Mouse (Mus musculus) hindbrain, embryonic 14.5 days (tissue): ENCODE measurements at regions not wholly inside any gene's neighbourhood (a gene's known extent, or its start where the extent isn't known, plus 50 kb on each side); places are given as distances from the start of the nearest gene placed in this dataset.

Source experiments
- ATAC-seq: fragments of 200-750 bp; cut with Nextera tagmentation; 2 replicates; pipeline ENCODE4 v1.8.0; 2017; ENCODE audit warnings: moderate number of reproducible peaks, mild to moderate bottlenecking, moderate TSS enrichment, moderate library complexity; ENCODE audit not compliant: low FRiP score
- DNase-seq: peaks from one replicate; pipeline ENCODE4 v3.0.0-alpha.2; 2015; ENCODE audit warnings: low spot score
- H3K27ac ChIP-seq: fragments of 300-500 bp; sonication (generic); 2 replicates; pipeline ENCODE4 v1.5.1; 2014; ENCODE audit warnings: mild to moderate bottlenecking, moderate library complexity
- H3K27me3 ChIP-seq: fragments of 300-500 bp; sonication (generic); 2 replicates; pipeline ENCODE4 v1.6.1; 2014; ENCODE audit warnings: mild to moderate bottlenecking, low read length, mixed read lengths; ENCODE audit not compliant: control insufficient read depth, insufficient read depth
- H3K36me3 ChIP-seq: fragments of 300-500 bp; sonication (generic); replicated peaks from 2 replicates; pipeline ENCODE4 v1.6.1; 2014; ENCODE audit not compliant: control insufficient read depth, insufficient read depth
- H3K4me1 ChIP-seq: fragments of 300-500 bp; sonication (generic); replicated peaks from 2 replicates; pipeline ENCODE4 v1.6.1; 2014; ENCODE audit warnings: antibody characterized with exemption, low read length, mixed read lengths; ENCODE audit not compliant: control insufficient read depth, insufficient read depth
- H3K4me2 ChIP-seq: fragments of 300-500 bp; sonication (generic); replicated peaks from 2 replicates; pipeline ENCODE4 v1.6.1; 2014; ENCODE audit warnings: mild to moderate bottlenecking, moderate library complexity
- H3K4me3 ChIP-seq: fragments of 300-500 bp; sonication (generic); replicated peaks from 2 replicates; pipeline ENCODE4 v1.5.1; 2014; ENCODE audit warnings: mild to moderate bottlenecking, low read length
- H3K9ac ChIP-seq: fragments of 300-500 bp; sonication (generic); 2 replicates; pipeline ENCODE4 v1.6.1; 2014
- H3K9me3 ChIP-seq: fragments of 300-500 bp; sonication (generic); 2 replicates; pipeline ENCODE4 v1.6.1; 2016; ENCODE audit warnings: low read length; ENCODE audit not compliant: control insufficient read depth
- WGBS: fragments of 180-500 bp; shearing (Covaris S2); extraction: QIAGEN DNeasy Blood & Tissue Kit; methylation state at CpG from one replicate; pipeline ENCODE4 v1.1.7; 2014; 5-methylcytosine and 5-hydroxymethylcytosine counted together

GRCm38 (mm10) chr8:118005186-118005585 is 203.4 kb upstream of the Mphosph6 start:
- H3K9me3 ChIP-seq, result no peaks in the 10 kb centered on the region
- H3K4me2 ChIP-seq, result no peak overlapping the region
- no peak for ATAC-seq
- no peaks in the 10 kb centered on the region for H3K27me3 ChIP-seq
- DNase-seq, result no peak
- H3K9ac ChIP-seq, result no peak overlapping the region
- no peak overlapping the region for H3K27ac ChIP-seq
- H3K4me1 ChIP-seq, result no peaks in the 10 kb centered on the region
- WGBS, result 19% methylated on average over 2 of the region's 2 CpGs
- H3K36me3 ChIP-seq, result no peaks in the 10 kb centered on the region
- H3K4me3 ChIP-seq, result no peak overlapping the region

DNA sequence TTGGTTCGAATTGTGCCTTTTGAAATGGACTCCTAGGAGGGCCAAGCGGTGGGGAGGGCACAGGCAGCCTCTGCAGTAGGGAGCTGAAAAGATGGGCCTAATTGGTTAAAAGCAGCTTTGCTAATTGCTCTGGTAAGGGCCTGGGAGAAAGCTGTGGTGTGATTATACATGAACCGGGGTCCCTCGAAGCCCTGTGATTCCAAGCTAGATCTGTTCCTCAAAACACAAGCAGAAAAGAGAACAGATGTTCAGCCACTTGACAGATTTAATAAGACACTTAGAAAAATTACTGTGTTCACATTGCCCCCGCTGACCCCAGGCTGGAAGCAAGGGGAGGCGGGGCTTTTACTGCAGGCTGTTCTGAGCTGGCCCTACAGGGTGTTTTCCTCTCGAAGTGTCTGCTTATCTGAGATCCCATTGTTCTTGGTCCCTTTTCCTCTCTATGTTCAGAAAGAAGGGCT is 202.7 kb upstream of the Mphosph6 start:
- Histone ChIP-seq H3K4me2 (no peak overlapping the region), H3K27me3 (no peaks in the 10 kb centered on the region), H3K36me3 (no peaks in the 10 kb centered on the region), H3K27ac (no peak overlapping the region), H3K4me3 (no peak overlapping the region), H3K4me1 (no peaks in the 10 kb centered on the region), H3K9ac (no peak overlapping the region), H3K9me3 (no peaks in the 10 kb centered on the region)
- ATAC-seq (no peak), DNase-seq (no peak)
- 42% methylated on average over 7 of the region's 7 CpGs for WGBS

DNA sequence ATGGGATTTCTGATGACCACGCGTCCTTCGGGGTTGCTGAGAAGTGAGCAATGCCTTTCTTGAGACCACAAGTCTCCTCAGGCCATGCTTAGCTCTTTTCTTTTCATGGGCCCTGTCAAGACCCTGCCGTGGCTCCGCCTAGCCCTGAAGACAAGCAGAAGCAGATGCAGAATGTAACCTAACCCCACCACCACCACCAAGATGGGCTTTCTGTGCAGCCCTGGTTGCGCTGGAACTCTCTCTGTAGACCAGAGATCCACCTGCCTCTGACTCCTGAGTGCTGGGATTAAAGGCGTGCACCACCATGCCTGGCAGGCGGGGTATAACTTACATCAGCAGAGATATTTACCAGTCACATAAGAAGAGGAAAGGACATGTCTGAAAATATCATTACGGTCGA is 199.4 kb upstream of the Mphosph6 start:
- H3K27me3 ChIP-seq, result no peaks in the 10 kb centered on the region
- WGBS, result 94% methylated on average over 10 of the region's 10 CpGs
- DNase-seq, result no peak
- H3K4me2 ChIP-seq, result no peak overlapping the region
- no peaks in the 10 kb centered on the region for H3K9me3 ChIP-seq
- no peaks in the 10 kb centered on the region for H3K36me3 ChIP-seq
- no peak for ATAC-seq
- H3K27ac ChIP-seq, result no peak overlapping the region
- H3K4me1 ChIP-seq, result no peaks in the 10 kb centered on the region
- no peak overlapping the region for H3K4me3 ChIP-seq
- no peak overlapping the region for H3K9ac ChIP-seq

GRCm38 (mm10) chr8:117991826-117992225 is 190.1 kb upstream of the Mphosph6 start:
- Histone ChIP-seq H3K27ac (no peak overlapping the region), H3K4me2 (no peak overlapping the region), H3K36me3 (no peaks in the 10 kb centered on the region), H3K9ac (no peak overlapping the region), H3K4me3 (no peak overlapping the region), H3K27me3 (no peaks in the 10 kb centered on the region), H3K9me3 (no peaks in the 10 kb centered on the region), H3K4me1 (no peaks in the 10 kb centered on the region)
- ATAC-seq (no peak), DNase-seq (no peak)
- 94% methylated on average over 7 of the region's 7 CpGs for WGBS

DNA sequence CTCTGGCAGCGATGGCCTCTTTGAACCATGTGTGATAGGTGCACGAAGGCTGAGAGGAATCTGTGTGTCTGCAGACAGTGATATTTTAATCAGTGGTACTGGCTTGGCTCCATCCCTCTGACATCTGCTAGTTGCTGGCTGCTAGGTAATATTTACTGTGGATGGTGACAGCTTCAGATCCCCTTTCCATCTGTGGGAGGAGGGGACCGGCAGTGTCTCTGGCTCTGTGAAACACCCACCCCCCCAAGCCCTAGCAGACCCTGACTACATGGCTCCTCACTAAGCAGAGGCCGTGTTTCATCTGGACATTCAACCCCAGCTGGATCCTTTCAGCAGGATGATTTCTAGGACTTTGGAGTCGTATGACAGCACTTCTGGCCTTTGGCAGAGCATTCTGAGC is 187.0 kb upstream of the Mphosph6 start:
- H3K9me3 ChIP-seq, result peaks cover 6% of the 10 kb centered on the region; the same call in 1 of the 2 replicates
- no peaks in the 10 kb centered on the region for H3K4me1 ChIP-seq
- no peak for ATAC-seq
- WGBS, result 72% methylated on average over 5 of the region's 5 CpGs
- no peaks in the 10 kb centered on the region for H3K27me3 ChIP-seq
- no peak for DNase-seq
- no peaks in the 10 kb centered on the region for H3K36me3 ChIP-seq
- no peak overlapping the region for H3K9ac ChIP-seq
- no peak overlapping the region for H3K4me2 ChIP-seq
- no peak overlapping the region for H3K4me3 ChIP-seq
- no peak overlapping the region for H3K27ac ChIP-seq

- Histone ChIP-seq H3K4me2 (no peak overlapping the region), H3K4me3 (no peak overlapping the region)
These were observed 166.6 kb upstream of the Mphosph6 start for GRCm38 (mm10) chr8:117968306-117968705.

DNA sequence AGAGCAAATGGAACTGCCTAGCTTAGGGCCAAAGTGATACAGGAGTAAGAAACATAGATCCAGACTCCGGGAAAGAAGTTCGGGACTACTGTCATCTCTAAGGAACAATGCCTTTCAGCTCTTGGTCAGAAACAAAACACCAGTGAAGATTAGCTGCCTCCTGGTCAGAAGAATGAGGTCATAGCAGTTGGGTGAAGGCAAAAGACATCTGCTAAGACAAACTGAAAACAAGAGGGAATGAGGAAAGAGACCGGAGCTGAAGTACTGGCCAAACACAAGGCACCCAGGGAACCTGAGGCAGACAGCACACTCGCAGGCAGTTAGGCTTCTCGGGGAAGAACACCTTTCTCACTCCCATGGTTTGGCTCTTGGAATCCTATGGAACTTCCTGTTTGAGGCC is 164.8 kb upstream of the Mphosph6 start:
- H3K27ac ChIP-seq, result no peak overlapping the region
- no peaks in the 10 kb centered on the region for H3K4me1 ChIP-seq
- DNase-seq (no peak), ATAC-seq (no peak)
- H3K27me3 ChIP-seq, result no peaks in the 10 kb centered on the region
- H3K9me3 ChIP-seq, result no peaks in the 10 kb centered on the region
- WGBS, result 92% methylated on average over 5 of the region's 5 CpGs
- no peak overlapping the region for H3K4me2 ChIP-seq
- H3K4me3 ChIP-seq, result no peak overlapping the region
- H3K9ac ChIP-seq, result no peak overlapping the region
- no peaks in the 10 kb centered on the region for H3K36me3 ChIP-seq

More at GRCm38 (mm10) chr8:117968306-117968705, 166.6 kb upstream of the Mphosph6 start:
- H3K27me3 ChIP-seq, result no peaks in the 10 kb centered on the region
- no peak for ATAC-seq
- 89% methylated on average over 5 of the region's 5 CpGs for WGBS
- no peaks in the 10 kb centered on the region for H3K9me3 ChIP-seq
- H3K9ac ChIP-seq, result no peak overlapping the region
- H3K36me3 ChIP-seq, result no peaks in the 10 kb centered on the region
- no peaks in the 10 kb centered on the region for H3K4me1 ChIP-seq
- no peak overlapping the region for H3K27ac ChIP-seq
- no peak for DNase-seq

GRCm38 (mm10) chr8:117963426-117963825 is 161.7 kb upstream of the Mphosph6 start:
- no peak for DNase-seq
- Histone ChIP-seq H3K27ac (no peak overlapping the region), H3K36me3 (no peaks in the 10 kb centered on the region), H3K4me1 (no peaks in the 10 kb centered on the region), H3K27me3 (no peaks in the 10 kb centered on the region), H3K4me2 (no peak overlapping the region), H3K9me3 (no peaks in the 10 kb centered on the region), H3K4me3 (no peak overlapping the region), H3K9ac (no peak overlapping the region)
- WGBS, result 80% methylated on average over 13 of the region's 13 CpGs
- no peak for ATAC-seq

DNA sequence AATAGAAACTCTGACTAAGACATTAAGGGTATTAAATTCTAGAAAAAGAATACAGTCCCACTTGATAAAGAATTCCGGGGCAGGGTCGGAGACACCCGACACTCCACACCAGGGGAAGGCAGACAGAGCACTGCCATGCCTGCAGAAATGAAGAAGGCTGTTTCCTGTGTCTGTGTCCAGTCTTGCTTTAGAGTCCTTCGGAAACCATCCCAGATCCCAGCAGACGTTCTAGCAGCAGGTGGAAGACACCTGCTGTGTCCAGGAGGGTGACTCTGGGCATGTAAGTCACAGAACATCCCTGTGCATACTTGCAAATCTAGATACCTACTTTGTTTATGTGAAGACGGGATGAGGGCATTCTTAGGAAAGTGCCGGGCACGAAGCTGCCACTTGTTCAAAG is 160.9 kb upstream of the Mphosph6 start:
- WGBS, result 94% methylated on average over 8 of the region's 8 CpGs
- H3K9me3 ChIP-seq, result no peaks in the 10 kb centered on the region
- H3K4me1 ChIP-seq, result no peaks in the 10 kb centered on the region
- DNase-seq (no peak), ATAC-seq (no peak)
- H3K9ac ChIP-seq, result no peak overlapping the region
- H3K27ac ChIP-seq, result no peak overlapping the region
- H3K27me3 ChIP-seq, result no peaks in the 10 kb centered on the region
- no peak overlapping the region for H3K4me3 ChIP-seq
- H3K4me2 ChIP-seq, result no peak overlapping the region
- H3K36me3 ChIP-seq, result no peaks in the 10 kb centered on the region

DNA sequence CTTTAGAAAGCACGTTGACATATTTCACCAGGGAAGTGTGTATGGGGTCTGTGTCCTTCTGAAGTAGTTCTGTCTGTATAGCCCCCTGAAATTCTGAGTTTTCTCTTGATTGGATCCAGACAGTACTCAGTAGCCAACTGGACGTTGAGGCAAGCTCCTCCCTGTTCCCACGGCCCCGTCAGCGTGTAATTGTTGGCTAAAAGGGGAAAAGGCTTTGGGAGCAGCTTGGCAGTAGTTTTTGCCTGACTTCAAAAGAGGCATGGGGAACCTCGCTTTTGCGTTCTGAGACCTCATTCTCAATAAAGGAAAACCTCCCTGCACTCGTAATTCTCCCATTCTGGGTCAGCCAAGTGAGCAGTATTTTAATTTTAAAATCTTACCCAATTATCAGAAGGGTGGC is 157.8 kb upstream of the Mphosph6 start:
- WGBS, result 71% methylated on average over 8 of the region's 8 CpGs
- Histone ChIP-seq H3K4me1 (no peaks in the 10 kb centered on the region), H3K27ac (no peak overlapping the region), H3K36me3 (no peaks in the 10 kb centered on the region), H3K9me3 (no peaks in the 10 kb centered on the region), H3K4me2 (no peak overlapping the region), H3K9ac (no peak overlapping the region), H3K4me3 (no peak overlapping the region), H3K27me3 (no peaks in the 10 kb centered on the region)
- DNase-seq (no peak), ATAC-seq (no peak)
